Comparison of ENCODE assay signal across 7 mouse cellular contexts in the genomic region with DNA sequence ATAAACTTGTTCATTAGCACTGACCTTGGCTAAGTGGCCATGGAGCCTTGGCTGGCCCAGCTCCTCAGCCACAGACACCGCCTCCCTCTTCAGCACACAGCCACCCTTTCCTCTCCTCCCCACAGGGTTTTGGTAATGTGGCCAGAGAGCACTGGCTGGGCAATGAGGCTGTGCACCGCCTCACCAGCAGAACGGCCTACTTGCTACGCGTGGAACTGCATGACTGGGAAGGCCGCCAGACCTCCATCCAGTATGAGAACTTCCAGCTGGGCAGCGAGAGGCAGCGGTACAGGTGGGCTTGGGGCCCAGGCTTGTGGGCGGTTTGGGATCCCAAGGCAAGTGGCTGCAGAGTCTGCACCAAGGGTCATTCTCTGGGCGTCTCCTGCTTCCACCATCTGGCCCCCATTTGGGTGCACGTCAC. TPM values are rescaled to one million over a fixed set of nuclear protein-coding genes. Genes with fewer than 3 reads are reported as not detected.
A peak's percentile ranks its signal among the peaks of the same experiment; 100 is the strongest.
DNase-seq lines count a peak whose midpoint lies in the region; ATAC-seq lines count a peak whose summit lies in the region.

No protein-coding gene starts in this region.

- peak; percentile 56 to 69 for DNase-seq in right cerebral cortex, postnatal 10 days (ENCODE audit: low spot score in 2 of 2)
- DNase-seq in right cerebral cortex, postnatal 25 days: no peak
- DNase-seq in cerebellum, postnatal 14 days: peak; percentile 69 to 73
- peak; percentile 73 for DNase-seq in heart, postnatal 4 days
- no peak for DNase-seq in hindbrain, embryonic 14.5 days (ENCODE audit: low spot score)

- H3K9ac ChIP-seq in stomach, embryonic 14.5 days (replicated peaks; ENCODE audit: low read depth, low read length): no peak overlapping the region
- no peak overlapping the region for H3K9ac ChIP-seq in hindbrain, embryonic 14.5 days
- H3K9ac ChIP-seq in forebrain, embryonic 15.5 days (replicated peaks): no peak overlapping the region

- no peaks in the 10 kb centered on the region for H3K36me3 ChIP-seq in stomach, embryonic 14.5 days (ENCODE audit: control insufficient read depth, insufficient read depth, low read length)
- no peaks in the 10 kb centered on the region for H3K36me3 ChIP-seq in hindbrain, embryonic 14.5 days (replicated peaks; ENCODE audit: control insufficient read depth, insufficient read depth)
- no peaks in the 10 kb centered on the region for H3K36me3 ChIP-seq in forebrain, embryonic 15.5 days

- WGBS in stomach, embryonic 14.5 days: 25% methylated on average over 11 of the region's 11 CpGs
- WGBS in hindbrain, embryonic 14.5 days: 58% methylated on average over 11 of the region's 11 CpGs
- WGBS in forebrain, embryonic 15.5 days: 59% methylated on average over 11 of the region's 11 CpGs

- no peak overlapping the region for H3K4me3 ChIP-seq in stomach, embryonic 14.5 days (ENCODE audit: low read depth, low read length)
- H3K4me3 ChIP-seq in hindbrain, embryonic 14.5 days (replicated peaks; ENCODE audit: low read length): no peak overlapping the region
- H3K4me3 ChIP-seq in forebrain, embryonic 15.5 days: no peak overlapping the region

- H3K27ac ChIP-seq in stomach, embryonic 14.5 days (ENCODE audit: low read length): peak overlapping the region; percentile 35; the same call in 1 of the 2 replicates
- no peak overlapping the region; the same call in 1 of the 2 replicates for H3K27ac ChIP-seq in hindbrain, embryonic 14.5 days
- H3K27ac ChIP-seq in forebrain, embryonic 15.5 days (replicated peaks): no peak overlapping the region

- H3K4me2 ChIP-seq in stomach, embryonic 14.5 days (replicated peaks; ENCODE audit: low read depth, low read length): no peak overlapping the region
- no peak overlapping the region for H3K4me2 ChIP-seq in hindbrain, embryonic 14.5 days (replicated peaks)
- no peak overlapping the region for H3K4me2 ChIP-seq in forebrain, embryonic 15.5 days (replicated peaks)

- 0 out of 2 replicates have a peak, but pooled peaks cover 9% of the 10 kb centered on the region for H3K4me1 ChIP-seq in stomach, embryonic 14.5 days (ENCODE audit: control insufficient read depth, insufficient read depth, low read length)
- no peaks in the 10 kb centered on the region for H3K4me1 ChIP-seq in hindbrain, embryonic 14.5 days (replicated peaks; ENCODE audit: control insufficient read depth, insufficient read depth, low read length)
- no peaks in the 10 kb centered on the region for H3K4me1 ChIP-seq in forebrain, embryonic 15.5 days

- no peaks in the 10 kb centered on the region for H3K27me3 ChIP-seq in stomach, embryonic 14.5 days (ENCODE audit: control insufficient read depth, insufficient read depth, low read length)
- no peaks in the 10 kb centered on the region for H3K27me3 ChIP-seq in hindbrain, embryonic 14.5 days (ENCODE audit: control insufficient read depth, insufficient read depth, low read length)
- no peaks in the 10 kb centered on the region for H3K27me3 ChIP-seq in forebrain, embryonic 15.5 days

- H3K9me3 ChIP-seq in stomach, embryonic 14.5 days (ENCODE audit: control insufficient read depth, low read depth, low read length): no peaks in the 10 kb centered on the region
- no peaks in the 10 kb centered on the region for H3K9me3 ChIP-seq in hindbrain, embryonic 14.5 days (ENCODE audit: control insufficient read depth, low read length)
- H3K9me3 ChIP-seq in forebrain, embryonic 15.5 days: no peaks in the 10 kb centered on the region

- peak; percentile 73; the same call in 1 of the 2 replicates for ATAC-seq in stomach, embryonic 14.5 days (ENCODE audit: insufficient number of reproducible peaks, insufficient read depth, low FRiP score, low read depth)
- ATAC-seq in hindbrain, embryonic 14.5 days (ENCODE audit: low FRiP score): no peak
- no peak for ATAC-seq in forebrain, embryonic 15.5 days (replicated peaks)

RNA-seq across cellular contexts. Expression of gene Angpt4, which starts 27.8 kb away (rescaled TPM):
- total RNA-seq in heart, postnatal 4 days (2021): under 1 TPM; 0.14 to 0.18 TPM
- polyA plus RNA-seq in stomach, embryonic 14.5 days (2014; fragmentation: Nextera tagmentation; extraction: Ambion mirVana): 0.58 and 1.4 TPM in 2 replicates
- polyA plus RNA-seq in hindbrain, embryonic 14.5 days (2014; fragmentation: Nextera tagmentation; extraction: Ambion mirVana): 0.08 and 0.31 TPM in 2 replicates
- 0.20 TPM in 1 of 2 replicates, not detected in the other for polyA plus RNA-seq in forebrain, embryonic 15.5 days (2015; fragmentation: Nextera tagmentation; extraction: Ambion mirVana)

RNA-seq across cellular contexts. Expression of gene Fam110a, which starts 41.2 kb away (rescaled TPM):
- total RNA-seq in heart, postnatal 4 days (2021): 1 to 10 TPM; 8.2 to 8.6 TPM
- polyA plus RNA-seq in stomach, embryonic 14.5 days (2014; fragmentation: Nextera tagmentation; extraction: Ambion mirVana): 27.4 and 28.6 TPM in 2 replicates
- polyA plus RNA-seq in hindbrain, embryonic 14.5 days (2014; fragmentation: Nextera tagmentation; extraction: Ambion mirVana): 39.8 and 42.7 TPM in 2 replicates
- 71.9 and 75.2 TPM in 2 replicates for polyA plus RNA-seq in forebrain, embryonic 15.5 days (2015; fragmentation: Nextera tagmentation; extraction: Ambion mirVana)

RNA-seq across cellular contexts. Expression of gene Slc52a3, which starts 57.5 kb away (rescaled TPM):
- total RNA-seq in heart, postnatal 4 days (2021): 1 to 10 TPM; 1.4 to 1.5 TPM
- 2.9 and 3.6 TPM in 2 replicates for polyA plus RNA-seq in stomach, embryonic 14.5 days (2014; fragmentation: Nextera tagmentation; extraction: Ambion mirVana)
- polyA plus RNA-seq in hindbrain, embryonic 14.5 days (2014; fragmentation: Nextera tagmentation; extraction: Ambion mirVana): 0.73 and 1.4 TPM in 2 replicates
- polyA plus RNA-seq in forebrain, embryonic 15.5 days (2015; fragmentation: Nextera tagmentation; extraction: Ambion mirVana): 0.84 and 1.3 TPM in 2 replicates

Comparison
In these comparisons a context has a peak if more than half of its experiments do, and no peak if none do; other contexts are left out.
1. DNase-seq: peak in right cerebral cortex, postnatal 10 days (2 of 2), cerebellum, postnatal 14 days (2 of 2) and heart, postnatal 4 days (single experiment); none in right cerebral cortex, postnatal 25 days (single experiment) and hindbrain, embryonic 14.5 days (single experiment).